Mouse (Mus musculus): ENCODE measurements at regions not wholly inside any gene's neighbourhood (a gene's known extent, or its start where the extent isn't known, plus 50 kb on each side); places are given as distances from the start of the nearest gene placed in this dataset.
A peak's percentile ranks its signal among the peaks of the same experiment; 100 is the strongest.

DNA sequence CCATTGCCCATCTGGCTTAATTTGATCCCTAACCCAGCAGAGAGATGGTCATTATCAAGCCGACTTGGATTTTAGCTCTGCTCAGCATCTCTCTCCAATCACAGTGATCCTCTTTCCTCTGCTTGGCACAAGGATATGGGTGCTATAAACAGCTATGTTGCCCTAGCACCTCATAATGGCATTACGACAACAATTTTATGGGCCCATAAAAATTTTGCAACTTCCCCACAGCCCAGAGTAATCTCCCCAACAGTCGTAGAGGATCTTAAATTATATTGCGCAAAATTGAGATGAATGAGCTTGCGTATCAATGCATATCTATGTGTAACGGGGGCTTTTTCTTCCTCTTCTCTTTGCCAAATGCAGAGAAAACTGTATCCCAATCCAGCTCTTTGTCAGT, 329.4 kb downstream of the Hlx start:
- DNase-seq (ENCODE audit: low spot score) = no peak

DNA sequence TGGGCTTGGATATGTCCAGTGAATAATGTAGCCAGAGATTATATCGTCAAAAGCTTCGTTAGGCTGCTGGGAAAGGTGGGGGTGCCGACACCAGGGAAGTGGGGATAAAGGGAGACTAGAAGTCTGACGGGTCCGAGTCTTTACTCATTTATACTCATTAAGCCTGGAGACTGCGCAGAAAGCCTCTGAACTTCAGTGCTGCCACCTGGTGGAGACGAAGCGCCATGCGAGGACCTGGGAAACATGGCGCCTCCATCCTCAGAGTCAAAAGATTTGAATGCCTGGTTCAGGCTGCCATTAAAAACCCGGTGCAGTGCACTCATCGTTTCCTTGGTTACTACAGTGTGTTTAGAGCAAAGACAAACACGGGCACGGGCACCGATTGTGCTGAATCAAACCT, 337.2 kb downstream of the Hlx start:
- peak; percentile 64 for DNase-seq (ENCODE audit: low spot score)

DNA sequence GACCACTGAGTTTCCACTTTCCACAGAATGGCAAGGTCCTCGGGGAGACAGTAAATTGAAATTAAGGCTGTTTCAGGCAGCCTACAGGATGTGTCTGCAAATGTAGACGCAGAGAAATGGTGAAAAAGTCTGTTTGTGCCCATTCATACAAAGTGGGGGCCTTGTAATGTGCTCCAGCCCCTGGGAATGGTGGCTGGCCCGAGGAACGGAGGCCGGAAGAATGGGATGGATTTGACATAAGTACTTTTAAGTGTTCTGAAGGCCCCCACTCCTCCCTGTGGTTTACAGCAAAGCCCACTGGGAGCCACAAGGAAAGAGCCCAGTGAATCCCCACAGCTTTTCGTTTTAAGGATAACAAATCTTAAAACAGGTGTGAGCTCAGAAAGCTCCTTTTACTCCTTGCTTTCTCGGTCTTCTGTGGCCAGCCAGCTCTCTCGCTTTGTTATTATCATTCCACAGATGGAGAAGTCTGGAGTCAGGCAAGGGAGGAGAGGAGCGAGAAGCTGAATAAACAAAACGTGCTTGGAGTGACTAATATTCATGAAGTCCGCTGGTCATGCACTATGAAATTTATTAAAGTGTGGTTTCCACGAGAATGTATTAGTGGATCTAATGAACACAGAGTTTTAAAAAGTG, 337.7 kb downstream of the Hlx start:
- DNase-seq (ENCODE audit: low spot score) = no peak

DNA sequence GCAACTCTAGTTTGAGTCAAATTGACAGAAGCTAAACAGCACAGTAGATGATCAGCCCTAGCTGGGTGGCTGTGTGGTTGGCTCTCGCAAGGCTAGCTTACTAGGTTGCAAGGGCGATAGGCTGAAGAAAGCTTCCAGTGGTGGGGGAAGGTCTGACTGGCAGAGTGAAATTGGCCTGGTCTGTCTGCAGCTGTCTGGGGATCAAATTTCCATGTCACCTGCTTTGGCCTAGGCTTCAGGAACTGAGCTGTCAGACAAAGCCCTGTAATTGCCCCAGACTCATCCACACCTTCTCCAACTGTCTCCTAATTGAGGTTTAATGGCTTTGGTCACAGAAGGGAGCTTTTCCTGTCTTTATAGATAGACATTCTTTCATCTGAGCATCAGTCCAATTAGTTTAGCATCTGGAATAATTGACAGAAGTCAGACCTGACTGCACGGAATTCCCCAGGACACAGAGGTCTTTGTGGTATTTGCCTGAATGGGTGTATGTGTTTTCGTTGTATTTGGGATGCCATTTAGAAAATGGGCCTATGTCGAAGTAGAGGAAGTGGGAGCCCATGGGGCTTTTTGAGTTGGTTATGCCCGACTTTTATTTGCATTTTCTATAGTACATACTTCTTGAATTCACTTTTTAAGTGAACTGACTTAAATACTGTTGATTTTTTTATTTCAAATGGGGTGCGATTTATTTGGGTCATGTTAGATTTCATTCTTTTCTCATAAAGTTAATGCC, 348.2 kb downstream of the Hlx start:
- no peak for DNase-seq (ENCODE audit: low spot score)

DNA sequence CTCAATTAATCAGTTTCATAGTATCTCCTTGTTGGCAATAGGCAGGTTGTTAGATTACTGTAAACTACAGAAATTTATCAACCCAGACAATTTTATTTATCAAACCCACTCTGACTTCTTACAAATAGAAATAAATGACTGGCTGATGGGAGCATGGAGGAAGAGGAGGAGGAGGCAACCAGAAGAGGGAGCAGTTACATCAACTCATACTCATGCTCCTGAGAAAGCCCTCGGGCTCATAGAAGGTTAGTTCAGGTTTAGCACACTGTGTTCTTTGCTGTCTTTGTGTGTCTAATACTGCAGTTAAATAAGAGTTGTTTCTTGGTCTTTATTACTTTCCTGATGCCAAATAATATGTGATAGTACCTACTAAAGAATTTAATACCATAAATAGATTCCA, 344.6 kb upstream of the 1700056E22Rik start:
- DNase-seq (ENCODE audit: low spot score) = peak; percentile 44

DNA sequence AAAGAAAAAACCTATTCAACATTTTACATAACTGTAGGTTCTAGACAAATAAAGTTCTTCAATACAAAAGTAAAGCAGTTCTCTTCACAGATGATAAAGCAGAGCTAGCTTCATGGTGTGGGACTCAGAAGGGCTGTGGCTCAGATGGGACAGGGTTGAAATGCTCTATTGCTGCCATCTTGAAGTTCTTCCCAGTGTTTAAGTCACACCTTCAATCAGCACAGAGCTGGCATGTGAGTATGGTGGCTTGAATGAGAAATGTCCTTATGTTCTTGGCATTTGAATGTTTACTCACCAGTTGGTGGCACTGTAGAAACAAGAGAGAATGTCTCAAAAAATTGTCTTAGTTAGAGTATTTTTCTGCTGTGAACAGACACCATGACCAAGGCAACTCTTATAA, 330.9 kb upstream of the 1700056E22Rik start:
- DNase-seq (ENCODE audit: low spot score) = no peak

DNA sequence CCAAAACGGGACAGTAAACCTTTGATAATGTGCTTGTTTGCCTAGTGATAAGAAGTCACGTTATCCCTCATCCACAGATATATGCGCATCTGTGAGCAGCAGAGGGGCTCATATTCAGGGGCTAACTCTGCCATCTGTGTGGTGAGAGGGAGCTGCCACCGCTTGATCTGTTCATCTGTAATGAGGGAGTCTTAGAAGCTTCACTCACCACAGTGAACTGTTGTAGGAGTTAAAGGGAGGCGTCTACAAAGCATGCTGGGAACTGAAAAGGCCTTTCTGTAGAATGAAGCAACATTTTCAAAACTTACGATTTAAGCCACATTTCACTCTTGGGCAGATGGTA, 324.1 kb upstream of the 1700056E22Rik start:
- no peak for DNase-seq (ENCODE audit: low spot score)

DNA sequence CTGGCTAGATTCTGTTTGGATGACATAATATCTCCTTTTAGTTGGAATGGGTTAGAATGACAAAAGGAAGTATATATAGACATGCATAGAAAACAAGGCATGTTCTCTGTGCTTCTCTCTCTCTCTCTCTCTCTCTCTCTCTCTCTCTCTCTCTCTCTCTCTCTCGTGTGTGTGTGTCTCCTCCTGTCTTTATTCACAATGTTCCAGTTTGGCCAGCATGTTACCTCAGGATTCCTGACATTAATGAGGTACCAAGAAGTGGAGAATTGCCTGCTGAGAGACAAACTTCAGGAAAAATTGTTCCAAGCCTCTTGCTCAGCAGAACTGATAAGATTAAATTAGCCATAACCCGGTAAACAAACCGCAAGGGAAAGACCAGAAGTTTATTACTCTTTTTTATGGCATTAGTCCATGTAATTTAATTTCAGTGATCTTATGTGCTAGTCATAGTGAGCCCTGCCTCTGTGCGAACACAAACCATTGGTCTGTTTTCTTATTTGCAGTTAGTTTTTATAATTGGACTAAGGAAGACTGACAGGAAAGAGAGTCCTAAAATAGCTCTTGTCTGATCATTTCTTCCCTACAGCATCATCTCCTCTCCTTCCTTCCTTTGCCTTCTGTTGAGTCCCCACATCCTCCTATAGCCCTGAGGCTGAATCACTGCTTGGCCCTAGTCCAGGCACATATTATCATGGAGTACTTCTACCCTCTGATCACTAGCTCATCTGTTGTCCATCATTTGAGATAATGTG, 323.5 kb upstream of the 1700056E22Rik start:
- DNase-seq (ENCODE audit: low spot score) = no peak

DNA sequence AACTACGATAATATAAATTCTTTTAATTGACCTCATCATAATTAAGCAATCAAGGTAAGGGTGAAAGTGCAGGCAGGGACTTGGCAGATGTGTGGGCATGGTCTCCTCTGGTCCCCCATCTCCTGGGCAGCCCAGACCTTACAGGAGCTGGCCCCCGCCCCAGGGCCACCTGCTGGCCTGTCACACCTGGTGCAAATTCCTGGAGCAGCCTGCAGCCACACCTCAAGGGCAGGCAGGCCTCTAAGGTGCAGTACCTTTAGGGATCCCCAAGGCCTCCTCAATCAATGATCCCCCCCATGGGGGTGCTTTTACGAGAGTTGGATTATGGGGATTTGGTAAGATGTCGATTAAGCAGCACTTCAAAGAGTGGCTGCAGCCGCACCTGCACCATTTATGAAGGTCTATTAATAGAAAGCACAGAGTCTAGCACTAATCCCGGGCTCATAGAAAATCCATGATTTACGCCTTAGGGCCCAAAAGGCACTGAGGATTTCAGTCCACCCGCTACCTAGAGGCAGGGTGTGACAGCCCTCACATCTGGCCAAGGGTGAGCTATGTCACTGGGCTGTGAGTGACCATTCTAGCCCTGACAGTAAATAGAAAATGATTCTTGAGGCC, 319.8 kb upstream of the 1700056E22Rik start:
- DNase-seq (ENCODE audit: low spot score) = no peak

DNA sequence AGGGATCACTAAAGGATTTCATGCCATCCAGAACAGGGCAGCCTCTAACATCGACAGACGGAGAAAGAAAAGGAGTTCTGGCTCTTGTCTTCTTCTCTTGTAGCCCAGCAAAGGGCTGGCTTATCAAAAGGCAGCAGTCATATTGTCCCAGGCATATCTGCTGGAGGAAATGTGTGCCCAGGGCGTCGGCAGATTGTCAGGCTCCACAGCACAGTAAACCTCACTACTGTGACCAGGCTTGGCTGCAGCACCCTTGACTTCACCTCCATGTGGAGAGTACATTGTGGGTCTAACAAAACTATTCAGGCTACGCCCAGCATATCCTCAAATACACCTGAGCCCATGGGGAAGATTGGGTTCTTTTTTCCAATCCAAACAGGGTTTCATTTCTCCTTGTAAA, 317.7 kb upstream of the 1700056E22Rik start:
- DNase-seq (ENCODE audit: low spot score) = no peak

DNA sequence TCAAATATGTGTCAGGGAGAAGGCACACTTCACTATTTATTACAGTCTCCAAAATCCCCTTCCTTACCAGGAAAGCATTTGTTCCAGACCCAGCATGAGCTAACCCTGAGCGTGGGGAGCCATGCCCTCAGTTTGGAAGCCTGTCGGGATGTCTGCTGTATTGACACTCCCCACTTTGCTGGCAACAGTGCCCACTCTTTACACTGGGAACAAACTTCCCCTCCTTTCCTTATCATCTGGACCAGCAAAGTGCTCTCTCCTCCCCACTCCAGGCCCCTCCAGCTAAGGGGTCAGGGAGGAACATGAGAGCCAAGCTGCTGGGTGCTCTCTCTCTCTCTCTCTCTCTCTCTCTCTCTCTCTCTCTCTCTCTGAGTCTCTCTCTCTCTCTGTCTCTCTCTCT, 310.7 kb upstream of the 1700056E22Rik start:
- no peak for DNase-seq (ENCODE audit: low spot score)

DNA sequence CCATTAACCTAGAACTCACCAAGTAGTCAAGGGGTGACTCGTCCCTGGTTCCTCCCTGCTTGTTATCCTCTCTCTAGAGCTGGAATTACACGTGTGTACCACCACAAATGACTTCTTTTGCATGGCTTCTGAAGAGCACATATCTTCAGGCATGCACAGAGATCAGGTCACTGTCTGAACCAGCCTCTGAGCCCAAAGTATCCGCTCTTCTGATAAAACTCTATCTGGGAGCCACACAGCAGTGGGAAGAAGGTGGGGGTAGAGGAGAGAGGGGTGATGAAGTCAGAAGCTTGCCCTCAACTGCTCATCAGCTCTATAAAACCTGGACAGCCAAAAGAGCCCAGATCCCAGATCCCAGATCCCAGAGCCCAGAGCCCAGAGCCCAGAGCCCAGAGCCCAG, 301.9 kb upstream of the 1700056E22Rik start:
- no peak for DNase-seq (ENCODE audit: low spot score)

DNA sequence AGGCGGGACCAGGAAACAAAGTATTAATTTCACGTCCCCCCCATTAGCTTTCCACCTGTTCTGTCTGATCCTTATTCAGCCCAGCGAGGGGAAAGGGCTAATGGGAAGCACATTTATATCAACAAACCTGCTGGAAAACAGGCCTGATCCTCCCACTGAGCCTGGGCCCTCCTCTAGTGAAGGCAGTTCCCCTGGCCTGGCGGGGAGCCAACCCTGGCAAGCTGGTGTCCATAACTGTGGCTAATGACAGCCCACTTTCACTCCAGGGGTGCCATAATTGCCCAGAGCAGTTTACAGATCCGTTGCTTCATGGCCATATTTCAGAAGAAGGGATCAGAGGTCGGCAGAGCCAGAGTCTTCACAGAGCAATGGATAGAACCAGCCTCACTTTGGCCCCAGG, 301.2 kb upstream of the 1700056E22Rik start:
- DNase-seq (ENCODE audit: low spot score) = no peak

DNA sequence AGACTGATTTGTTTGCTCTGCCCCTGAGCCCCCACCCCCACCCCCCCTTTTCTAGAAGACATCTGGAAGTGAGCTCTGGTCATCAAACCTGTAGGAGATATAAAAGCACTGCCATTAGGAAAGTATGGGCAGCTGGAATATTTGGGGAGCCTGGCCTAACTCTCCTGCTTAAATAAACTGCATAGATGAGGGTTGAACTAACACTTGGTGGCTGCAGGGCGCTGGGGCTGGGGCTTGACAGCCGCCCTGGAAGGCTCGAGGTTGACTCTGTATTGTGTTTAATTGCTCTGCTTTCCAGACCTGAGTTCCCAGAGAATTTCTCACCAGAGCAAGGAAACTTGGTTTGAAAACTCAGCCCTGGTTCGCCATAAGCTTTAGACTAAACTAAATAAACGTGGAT, 300.7 kb upstream of the 1700056E22Rik start:
- no peak for DNase-seq (ENCODE audit: low spot score)

DNA sequence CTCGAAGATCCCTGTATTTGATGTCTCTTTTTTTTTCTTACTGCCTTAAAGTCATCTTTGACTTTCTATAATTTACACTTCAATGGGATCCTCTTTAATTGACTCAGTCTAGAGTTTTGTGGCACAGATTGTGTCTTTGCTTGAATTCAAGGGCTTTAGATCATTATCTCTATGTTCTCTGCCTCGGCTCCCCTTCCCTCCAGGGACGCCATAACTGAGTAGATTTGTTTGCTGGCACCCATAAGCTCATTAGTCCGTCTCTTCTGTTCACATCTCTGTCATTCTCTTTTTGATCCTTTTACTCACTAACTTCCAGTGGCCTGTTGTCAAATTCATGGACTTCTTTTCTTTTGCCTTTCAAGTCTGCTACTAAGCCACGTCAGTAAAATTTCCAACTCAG, 299.0 kb upstream of the 1700056E22Rik start:
- no peak for DNase-seq (ENCODE audit: low spot score)

DNA sequence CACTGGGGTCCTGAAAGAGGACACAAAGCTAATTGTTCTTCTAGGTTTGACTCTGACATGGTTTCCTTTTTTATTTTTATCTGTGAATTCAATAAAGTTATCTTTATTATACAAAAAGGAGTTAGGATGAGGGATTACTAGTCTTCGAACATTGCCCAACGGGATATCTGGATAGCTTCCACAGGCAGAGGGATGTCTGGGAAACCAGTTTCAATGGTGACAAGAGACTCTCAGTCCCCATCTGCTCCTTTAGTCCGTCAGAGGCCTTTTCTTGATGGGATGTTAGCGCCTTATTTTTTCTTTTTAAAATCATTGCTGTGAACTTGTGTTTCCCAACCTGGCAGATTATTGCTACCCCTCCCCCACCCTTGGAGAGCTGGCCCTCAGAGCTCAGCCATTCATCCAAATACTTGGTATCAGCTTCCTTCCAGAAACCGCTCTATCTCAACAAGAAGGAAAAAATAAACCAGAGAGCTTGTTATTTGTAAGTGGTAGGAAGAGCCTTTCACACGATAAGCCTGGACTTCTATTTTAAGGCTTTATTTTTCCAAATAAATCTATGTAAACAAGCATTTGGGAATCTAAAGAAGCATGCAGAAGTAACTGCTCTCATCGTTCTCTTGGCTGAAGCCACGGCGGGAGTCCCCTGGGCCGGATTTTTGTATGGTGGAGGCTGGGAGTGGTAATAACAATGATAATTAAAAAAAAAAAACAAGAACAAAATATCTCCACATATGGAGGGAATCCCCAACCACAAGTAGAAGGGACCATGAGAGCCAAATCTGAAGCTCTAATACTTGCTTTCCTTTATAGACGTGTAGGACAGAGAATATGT, 296.6 kb upstream of the 1700056E22Rik start:
- DNase-seq (ENCODE audit: low spot score) = no peak

DNA sequence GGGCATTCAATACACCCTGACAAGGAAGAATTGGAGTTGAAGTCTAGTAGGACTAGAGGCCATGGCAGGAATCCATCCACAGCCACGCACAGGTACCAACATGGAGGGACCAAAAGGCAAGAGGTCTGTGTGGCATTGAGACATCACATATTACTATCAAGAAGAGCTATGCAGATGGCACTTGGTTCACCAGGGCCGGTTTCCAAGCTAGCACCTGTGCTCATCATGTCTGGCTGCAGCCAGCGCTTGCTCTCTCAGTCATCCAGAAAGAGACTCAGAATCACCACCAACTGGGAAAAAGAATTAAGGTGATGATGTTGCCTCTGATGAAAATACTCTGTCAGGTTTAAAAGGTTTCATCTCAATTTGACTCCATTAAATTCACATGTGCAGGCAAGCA, 292.1 kb upstream of the 1700056E22Rik start:
- no peak for DNase-seq (ENCODE audit: low spot score)

DNA sequence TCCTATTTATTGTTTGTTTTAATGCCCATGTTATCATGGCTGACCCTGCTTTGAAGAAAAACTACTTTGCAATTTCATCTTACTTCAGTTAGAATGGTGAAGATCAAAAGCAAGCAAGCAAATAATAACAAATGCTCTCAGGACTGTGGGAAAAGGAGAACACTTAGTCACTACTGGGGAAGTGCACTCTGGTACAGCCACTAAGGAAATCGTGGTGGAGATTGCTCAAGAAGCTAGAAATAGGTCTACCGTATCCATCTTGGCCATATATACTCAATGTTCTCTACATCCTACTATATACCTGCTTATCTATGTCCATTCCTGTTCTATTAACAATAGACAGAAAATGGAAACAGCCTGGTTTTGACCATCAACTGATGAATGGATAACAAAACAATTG, 290.1 kb upstream of the 1700056E22Rik start:
- no peak for DNase-seq (ENCODE audit: low spot score)

DNA sequence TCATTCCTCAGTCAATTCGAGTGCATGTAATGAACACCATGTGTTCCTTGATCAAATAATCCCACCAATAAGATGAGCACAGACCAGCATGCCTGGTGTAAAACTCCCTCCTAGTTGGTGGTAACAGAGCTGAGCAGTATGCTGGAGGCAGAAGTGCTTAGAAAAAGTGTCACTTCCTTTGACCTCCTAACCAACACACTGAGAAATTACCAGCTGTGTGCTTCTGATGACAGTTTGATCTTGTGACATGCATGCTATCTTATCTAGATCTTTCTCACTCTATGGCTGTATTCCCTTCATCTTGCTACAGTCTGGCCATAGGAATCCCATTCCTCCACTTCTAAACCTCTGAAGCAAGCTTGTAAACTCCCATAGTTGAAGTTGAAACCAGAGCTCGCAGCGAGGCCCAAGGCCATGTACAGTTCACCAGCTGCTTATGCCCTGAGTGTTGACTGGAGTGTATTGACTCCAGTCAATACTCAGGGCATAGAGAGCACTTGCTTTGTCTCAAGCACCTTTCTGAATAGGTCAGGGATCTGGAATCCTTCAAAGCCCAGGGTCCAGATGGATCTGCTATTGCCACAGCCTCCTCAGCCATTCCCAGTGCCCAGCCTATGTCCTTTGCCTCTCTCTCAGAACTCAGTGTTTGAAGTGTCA, 286.5 kb upstream of the 1700056E22Rik start:
- DNase-seq (ENCODE audit: low spot score) = peak; percentile 26

DNA sequence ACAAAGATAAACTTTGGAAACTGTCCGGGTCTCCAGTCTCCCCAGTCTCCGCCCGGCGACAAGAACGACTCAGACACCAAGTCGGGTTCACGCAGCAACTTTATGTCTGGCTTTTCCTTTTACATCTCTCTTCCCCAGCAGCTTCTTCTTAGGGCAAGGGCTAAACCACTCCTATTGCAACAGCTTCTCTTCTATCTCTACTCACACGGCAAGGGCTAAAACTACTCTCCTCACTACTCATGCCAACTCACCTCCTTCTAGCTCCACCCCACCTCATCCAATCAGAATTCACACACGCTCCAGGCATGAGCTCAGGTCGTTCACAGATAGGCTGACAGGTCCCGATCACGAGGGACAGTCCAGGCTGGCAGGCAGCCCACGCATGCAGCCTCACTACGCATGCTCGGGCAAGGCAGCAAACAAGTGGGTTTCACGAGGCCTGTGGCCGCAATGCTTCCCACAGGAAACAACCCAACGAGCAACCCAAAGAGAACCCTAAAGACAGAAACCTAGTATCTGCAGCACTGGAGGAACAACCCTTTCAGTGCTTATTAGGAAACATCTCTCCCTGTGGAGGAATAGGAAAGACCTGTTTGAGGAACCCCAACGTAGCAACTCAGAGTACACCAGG, 276.2 kb upstream of the 1700056E22Rik start:
- DNase-seq (ENCODE audit: low spot score) = no peak
